Mouse (Mus musculus): ENCODE results near the gene Tmem92. TPM values are rescaled to one million over a fixed set of nuclear protein-coding genes. Genes with fewer than 3 reads are reported as not detected.
"Not testable (repeated sequence)": the region's sequence is repeated elsewhere in the genome, so short reads cannot be mapped to it uniquely, and the experiment has no call there.

Tmem92 gene
- polyA plus RNA-seq (2015; fragmentation: Nextera tagmentation; extraction: Ambion mirVana) = not detected in 2 replicates

DNA sequence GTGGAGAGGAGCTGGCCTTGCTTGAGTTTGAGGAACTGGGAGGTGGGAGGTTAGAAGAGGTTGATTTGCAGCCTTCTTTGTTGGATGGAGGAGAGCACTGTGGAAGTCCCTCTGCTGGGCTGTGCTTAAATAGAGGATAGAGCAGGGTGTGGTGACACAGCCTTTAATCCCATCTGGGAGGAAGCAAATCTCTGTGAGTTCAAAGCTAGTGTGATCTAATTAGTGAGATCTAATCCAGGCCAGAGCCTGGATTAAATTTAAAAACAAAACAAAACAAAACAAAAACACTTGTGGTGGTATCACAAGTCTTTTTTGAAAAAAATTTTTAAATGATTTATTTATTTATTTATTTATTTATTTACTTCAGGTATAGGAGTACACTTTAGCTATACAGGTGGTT is at the start of gene Tmem92:
Tmem92 (minus strand) TSS at position 101 of the 400 bp plus-strand sequence.
- H3K27me3 ChIP-seq (ENCODE audit: insufficient read depth, low read length) = no peaks in the 10 kb centered on the region
- no peak for ATAC-seq (ENCODE audit: low FRiP score, low TSS enrichment)

GRCm38 (mm10) chr11:94828966-94829365 is 46.5 kb upstream of the Tmem92 start:
- H3K4me1 ChIP-seq (ENCODE audit: insufficient read depth, low read length) = no peaks in the 10 kb centered on the region
- no peak overlapping the region for H3K4me3 ChIP-seq (ENCODE audit: low read length)
- H3K4me2 ChIP-seq (replicated peaks; ENCODE audit: low read depth, low read length) = no peak overlapping the region
- H3K9ac ChIP-seq (replicated peaks; ENCODE audit: low read length) = no peak overlapping the region
- no peak for ATAC-seq (ENCODE audit: low FRiP score, low TSS enrichment)
- H3K27me3 ChIP-seq (ENCODE audit: insufficient read depth, low read length) = 0 out of 2 replicates have a peak, but pooled peaks cover 3% of the 10 kb centered on the region
- 69% methylated on average over 3 of the region's 3 CpGs for WGBS
- H3K9me3 ChIP-seq (ENCODE audit: low read length) = no peaks in the 10 kb centered on the region
- no peaks in the 10 kb centered on the region for H3K36me3 ChIP-seq (ENCODE audit: insufficient read depth, low read length)
- H3K27ac ChIP-seq (ENCODE audit: low read length) = no peak overlapping the region

More for the DNA sequence above, at the start of gene Tmem92:
- H3K4me1 ChIP-seq (ENCODE audit: insufficient read depth, low read length) = no peaks in the 10 kb centered on the region
- no peak within 1 kb of the TSS for H3K27ac ChIP-seq (ENCODE audit: low read length)
- H3K9ac ChIP-seq (replicated peaks; ENCODE audit: low read length) = no peak within 1 kb of the TSS
- no peak within 1 kb of the TSS for H3K4me2 ChIP-seq (replicated peaks; ENCODE audit: low read depth, low read length)
- H3K9me3 ChIP-seq (ENCODE audit: low read length) = no peaks in the 10 kb centered on the region
- H3K4me3 ChIP-seq (ENCODE audit: low read length) = no peak within 1 kb of the TSS
- H3K36me3 ChIP-seq (ENCODE audit: insufficient read depth, low read length) = no peaks in the 10 kb centered on the region

GRCm38 (mm10) chr11:94819427-94819826 is 36.9 kb upstream of the Tmem92 start:
- H3K27ac ChIP-seq (ENCODE audit: low read length); H3K9ac ChIP-seq (replicated peaks; ENCODE audit: low read length); H3K9me3 ChIP-seq (ENCODE audit: low read length); H3K4me2 ChIP-seq (replicated peaks; ENCODE audit: low read depth, low read length); H3K27me3 ChIP-seq (ENCODE audit: insufficient read depth, low read length); ATAC-seq (ENCODE audit: low FRiP score, low TSS enrichment); H3K4me1 ChIP-seq (ENCODE audit: insufficient read depth, low read length); H3K4me3 ChIP-seq (ENCODE audit: low read length); H3K36me3 ChIP-seq (ENCODE audit: insufficient read depth, low read length): not testable (repeated sequence)

DNA sequence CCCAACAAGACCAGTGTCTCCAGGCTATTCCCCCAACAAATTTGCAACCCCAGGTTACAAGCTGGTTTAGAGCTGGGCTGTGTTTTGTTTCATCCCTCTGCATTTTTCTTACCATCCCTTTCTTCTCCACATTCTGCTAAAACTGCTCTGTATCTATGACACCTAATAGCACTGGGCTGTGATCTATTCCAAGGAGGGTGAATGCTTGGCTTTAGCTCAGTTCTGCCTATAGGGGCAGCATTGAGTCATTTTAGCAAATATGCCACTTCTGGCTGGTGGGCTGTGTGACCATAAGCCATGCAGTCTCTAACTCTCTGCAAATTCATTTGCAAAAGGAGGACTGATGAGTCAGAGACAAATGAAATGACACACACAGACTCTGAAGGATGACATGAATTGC is 36.4 kb upstream of the Tmem92 start:
- H3K4me3 ChIP-seq (ENCODE audit: low read length); H3K9me3 ChIP-seq (ENCODE audit: low read length); H3K4me2 ChIP-seq (replicated peaks; ENCODE audit: low read depth, low read length); ATAC-seq (ENCODE audit: low FRiP score, low TSS enrichment); H3K27me3 ChIP-seq (ENCODE audit: insufficient read depth, low read length); H3K27ac ChIP-seq (ENCODE audit: low read length); H3K9ac ChIP-seq (replicated peaks; ENCODE audit: low read length); H3K36me3 ChIP-seq (ENCODE audit: insufficient read depth, low read length); H3K4me1 ChIP-seq (ENCODE audit: insufficient read depth, low read length): not testable (repeated sequence)

DNA sequence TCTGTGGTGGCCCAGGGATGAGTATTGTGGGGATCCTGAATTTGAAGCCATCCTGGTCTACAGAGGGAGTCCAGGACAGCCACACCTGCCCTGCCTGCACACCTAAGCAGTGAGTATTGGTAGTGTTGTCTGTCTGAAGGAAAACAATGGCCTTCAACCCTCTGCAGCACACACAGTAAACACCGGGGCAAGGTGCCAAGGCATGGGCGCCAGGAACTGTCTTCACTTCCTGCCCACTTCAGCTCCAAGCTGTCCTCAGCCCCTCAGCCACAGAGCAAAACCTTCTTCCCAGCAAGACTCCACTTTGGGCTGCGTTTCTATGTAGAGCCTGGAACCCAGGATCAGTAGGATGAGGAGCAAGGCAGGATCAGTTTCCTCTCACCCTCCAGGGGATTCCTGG is 29.0 kb upstream of the Tmem92 start:
- H3K4me1 ChIP-seq (ENCODE audit: insufficient read depth, low read length); H3K36me3 ChIP-seq (ENCODE audit: insufficient read depth, low read length); H3K27me3 ChIP-seq (ENCODE audit: insufficient read depth, low read length); H3K4me3 ChIP-seq (ENCODE audit: low read length); H3K27ac ChIP-seq (ENCODE audit: low read length); H3K9me3 ChIP-seq (ENCODE audit: low read length); H3K9ac ChIP-seq (replicated peaks; ENCODE audit: low read length); ATAC-seq (ENCODE audit: low FRiP score, low TSS enrichment); H3K4me2 ChIP-seq (replicated peaks; ENCODE audit: low read depth, low read length): not testable (repeated sequence)
- WGBS = 64% methylated on average over 2 of the region's 3 CpGs

DNA sequence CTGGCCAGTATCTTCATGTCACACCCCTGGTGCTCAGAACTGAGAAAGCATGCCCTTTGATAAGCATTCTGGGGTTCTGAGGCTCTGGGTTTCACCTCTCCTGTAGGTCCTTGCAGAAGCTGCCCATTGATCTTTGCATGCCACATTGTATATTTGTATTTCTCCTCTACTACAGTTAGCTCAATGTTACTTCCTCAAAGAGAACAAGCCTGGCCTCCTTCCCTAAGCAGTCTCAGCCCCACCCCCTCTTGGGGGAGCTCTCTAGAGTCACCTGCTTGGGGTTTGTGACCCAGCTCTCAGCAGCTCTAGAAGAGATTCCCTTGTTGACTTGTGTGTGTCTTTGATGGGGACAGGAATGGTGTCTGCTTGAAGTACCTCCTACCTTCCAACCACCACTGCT is 9.2 kb upstream of the Tmem92 start:
- H3K9ac ChIP-seq (replicated peaks; ENCODE audit: low read length) = no peak overlapping the region
- no peaks in the 10 kb centered on the region for H3K4me1 ChIP-seq (ENCODE audit: insufficient read depth, low read length)
- H3K4me3 ChIP-seq (ENCODE audit: low read length) = no peak overlapping the region
- ATAC-seq (ENCODE audit: low FRiP score, low TSS enrichment) = no peak
- no peaks in the 10 kb centered on the region for H3K27me3 ChIP-seq (ENCODE audit: insufficient read depth, low read length)
- no peak overlapping the region for H3K4me2 ChIP-seq (replicated peaks; ENCODE audit: low read depth, low read length)
- no peaks in the 10 kb centered on the region for H3K36me3 ChIP-seq (ENCODE audit: insufficient read depth, low read length)
- H3K27ac ChIP-seq (ENCODE audit: low read length) = no peak overlapping the region
- no peaks in the 10 kb centered on the region for H3K9me3 ChIP-seq (ENCODE audit: low read length)

GRCm38 (mm10) chr11:94785247-94785646 is 2.7 kb upstream of the Tmem92 start:
- no peaks in the 10 kb centered on the region for H3K9me3 ChIP-seq (ENCODE audit: low read length)
- no peaks in the 10 kb centered on the region for H3K36me3 ChIP-seq (ENCODE audit: insufficient read depth, low read length)
- H3K4me3 ChIP-seq (ENCODE audit: low read length) = no peak overlapping the region
- WGBS = 4% methylated on average over 2 of the region's 2 CpGs
- ATAC-seq (ENCODE audit: low FRiP score, low TSS enrichment) = no peak
- H3K9ac ChIP-seq (replicated peaks; ENCODE audit: low read length) = no peak overlapping the region
- no peak overlapping the region for H3K27ac ChIP-seq (ENCODE audit: low read length)
- H3K27me3 ChIP-seq (ENCODE audit: insufficient read depth, low read length) = no peaks in the 10 kb centered on the region
- H3K4me1 ChIP-seq (ENCODE audit: insufficient read depth, low read length) = no peaks in the 10 kb centered on the region
- no peak overlapping the region for H3K4me2 ChIP-seq (replicated peaks; ENCODE audit: low read depth, low read length)

DNA sequence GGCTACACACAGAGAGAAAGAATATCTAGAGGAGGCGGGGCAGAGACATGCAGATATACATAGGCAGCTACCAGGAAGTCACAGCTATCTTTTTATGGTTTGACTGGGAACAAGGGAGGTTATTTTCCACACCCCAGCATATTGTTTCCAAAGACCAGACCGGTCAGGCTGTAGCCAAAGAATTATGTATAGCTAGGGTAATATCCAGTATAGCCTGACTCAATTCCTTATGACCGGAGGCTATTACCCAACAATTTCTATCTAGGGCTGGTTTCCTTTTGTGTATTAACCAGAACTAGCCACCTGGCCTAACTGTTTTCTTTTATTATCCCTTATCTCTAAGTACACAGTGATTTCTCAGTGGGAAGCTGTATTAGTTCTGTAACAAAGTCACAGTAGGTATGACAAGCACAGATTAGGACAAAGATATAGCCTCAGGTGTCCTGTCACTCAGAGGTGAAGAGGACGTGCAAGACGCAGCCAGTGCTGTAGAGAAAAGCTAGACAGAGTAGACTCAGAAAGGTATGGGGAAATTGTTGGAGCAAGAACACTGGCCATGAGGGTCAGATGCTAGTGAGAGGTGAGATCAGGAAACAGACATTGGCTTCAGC is 7.5 kb downstream of the Tmem92 start:
- Histone ChIP-seq H3K4me1 (ENCODE audit: insufficient read depth, low read length) (no peaks in the 10 kb centered on the region), H3K9me3 (ENCODE audit: low read length) (no peaks in the 10 kb centered on the region), H3K36me3 (ENCODE audit: insufficient read depth, low read length) (no peaks in the 10 kb centered on the region), H3K27me3 (ENCODE audit: insufficient read depth, low read length) (no peaks in the 10 kb centered on the region), H3K9ac (replicated peaks; ENCODE audit: low read length) (no peak overlapping the region), H3K4me2 (replicated peaks; ENCODE audit: low read depth, low read length) (no peak overlapping the region), H3K4me3 (ENCODE audit: low read length) (no peak overlapping the region), H3K27ac (ENCODE audit: low read length) (no peak overlapping the region)
- no peak for ATAC-seq (ENCODE audit: low FRiP score, low TSS enrichment)
- 91% methylated on average over 5 of the region's 5 CpGs for WGBS

GRCm38 (mm10) chr11:94773851-94774250 is 8.7 kb downstream of the Tmem92 start:
- 84% methylated on average over 1 of the region's 1 CpGs for WGBS
- Histone ChIP-seq H3K4me3 (ENCODE audit: low read length) (no peak overlapping the region), H3K36me3 (ENCODE audit: insufficient read depth, low read length) (no peaks in the 10 kb centered on the region), H3K9me3 (ENCODE audit: low read length) (no peaks in the 10 kb centered on the region), H3K4me1 (ENCODE audit: insufficient read depth, low read length) (no peaks in the 10 kb centered on the region), H3K9ac (replicated peaks; ENCODE audit: low read length) (no peak overlapping the region), H3K4me2 (replicated peaks; ENCODE audit: low read depth, low read length) (no peak overlapping the region), H3K27ac (ENCODE audit: low read length) (no peak overlapping the region), H3K27me3 (ENCODE audit: insufficient read depth, low read length) (no peaks in the 10 kb centered on the region)
- ATAC-seq (ENCODE audit: low FRiP score, low TSS enrichment) = no peak

DNA sequence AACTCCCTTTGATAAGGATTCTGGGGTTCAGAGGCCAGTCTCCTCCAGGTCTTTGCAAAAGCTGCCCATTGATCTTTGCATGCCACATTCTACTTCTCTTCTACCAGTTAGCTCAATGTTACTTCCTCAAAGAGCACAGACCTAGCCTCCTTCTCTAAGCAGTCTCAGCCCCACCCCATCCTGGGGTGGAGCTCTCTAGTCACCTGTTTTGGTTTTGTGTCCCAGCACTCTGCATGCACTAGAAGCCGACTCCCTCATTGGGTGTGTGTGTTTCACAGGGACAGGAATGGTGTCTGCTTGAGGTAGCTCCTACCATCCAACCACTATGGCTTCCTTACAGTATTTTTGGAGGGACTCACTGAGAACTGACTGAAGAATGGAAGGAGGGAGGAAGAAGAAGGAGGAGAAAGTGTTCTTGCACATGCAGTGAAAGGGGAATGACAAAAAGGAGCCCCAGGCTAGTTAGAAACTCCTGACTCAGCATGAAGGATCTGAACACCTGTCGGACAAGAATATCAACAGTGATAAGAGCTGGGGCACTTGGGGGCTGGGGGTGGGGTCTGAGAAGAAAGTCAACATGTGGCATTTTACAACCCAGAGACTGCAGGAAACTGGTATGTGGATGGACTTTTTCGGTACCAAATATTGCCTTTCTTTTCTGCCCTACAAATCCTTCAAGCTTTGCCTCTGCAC is 10.0 kb downstream of the Tmem92 start:
- H3K27ac ChIP-seq (ENCODE audit: low read length) = no peak overlapping the region
- H3K9ac ChIP-seq (replicated peaks; ENCODE audit: low read length) = no peak overlapping the region
- 70% methylated on average over 3 of the region's 3 CpGs for WGBS
- no peak overlapping the region for H3K4me2 ChIP-seq (replicated peaks; ENCODE audit: low read depth, low read length)
- no peaks in the 10 kb centered on the region for H3K27me3 ChIP-seq (ENCODE audit: insufficient read depth, low read length)
- no peaks in the 10 kb centered on the region for H3K9me3 ChIP-seq (ENCODE audit: low read length)
- no peaks in the 10 kb centered on the region for H3K4me1 ChIP-seq (ENCODE audit: insufficient read depth, low read length)
- no peak for ATAC-seq (ENCODE audit: low FRiP score, low TSS enrichment)
- H3K4me3 ChIP-seq (ENCODE audit: low read length) = no peak overlapping the region
- H3K36me3 ChIP-seq (ENCODE audit: insufficient read depth, low read length) = no peaks in the 10 kb centered on the region
